8 mouse cellular contexts compared by ENCODE assay signal in the genomic region with DNA sequence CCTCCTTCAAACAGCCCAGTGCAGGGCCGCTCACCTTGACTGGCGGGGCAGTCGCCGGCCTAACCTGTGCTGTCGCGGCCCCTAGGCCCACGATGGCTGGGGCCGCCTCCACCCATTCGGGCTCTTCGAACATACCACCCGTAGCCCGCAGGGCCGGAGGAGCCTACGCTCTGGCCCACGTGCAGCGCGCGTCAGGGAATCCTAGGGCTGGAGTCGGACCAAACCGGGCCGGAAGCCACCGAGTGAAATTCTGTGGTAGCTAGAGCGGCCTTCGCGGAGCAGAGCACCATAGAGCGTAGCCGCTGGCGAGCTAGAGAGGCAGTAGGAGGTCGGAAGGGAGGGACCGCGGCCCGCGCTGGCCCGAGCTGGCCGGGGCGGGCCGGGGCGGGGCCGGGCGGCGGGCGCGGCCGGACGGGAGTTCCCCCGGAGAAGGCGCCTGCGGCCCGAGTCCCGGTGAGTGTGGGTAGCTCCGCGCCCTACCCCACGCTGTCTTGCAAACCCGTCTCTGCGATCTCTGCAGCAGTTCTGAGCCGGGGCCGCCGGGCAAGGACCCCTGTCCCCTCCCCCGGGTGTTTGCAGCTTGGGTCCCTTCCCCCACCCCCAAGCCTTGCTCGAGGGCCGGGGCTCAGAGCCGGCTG. TPM values are rescaled to one million over a fixed set of nuclear protein-coding genes. Genes with fewer than 3 reads are reported as not detected.
A peak's percentile ranks its signal among the peaks of the same experiment; 100 is the strongest.
DNase-seq lines count a peak whose midpoint lies in the region; ATAC-seq lines count a peak whose summit lies in the region.

Ilk (plus strand) TSS at position 329 of the 638 bp plus-strand sequence.

- DNase-seq in R1 (ENCODE audit: low read depth, low spot score) = peak; percentile 87
- peak; percentile 94 to 95 for DNase-seq in cerebellum, postnatal 25 days
- peak; percentile 91 to 93 for DNase-seq in frontal cortex, postnatal 36 days (ENCODE audit: low spot score in 2 of 2)
- peak; percentile 89 to 92 for DNase-seq in left cerebral cortex, adult 18-20 months (ENCODE audit: low spot score in 2 of 2)
- DNase-seq in right cerebral cortex, adult 18-20 months = peak; percentile 94
- peak; percentile 78 for DNase-seq in urinary bladder, postnatal 10 days (ENCODE audit: low spot score)

- H3K79me2 ChIP-seq in macrophage (ENCODE audit: inconsistent target) = peaks cover 57% of the 10 kb centered on the region

- H3K27me3 ChIP-seq in hindbrain, embryonic 15.5 days = no peaks in the 10 kb centered on the region

- peaks cover 44% of the 10 kb centered on the region for H3K36me3 ChIP-seq in hindbrain, embryonic 15.5 days
- H3K36me3 ChIP-seq in macrophage (ENCODE audit: inconsistent target) = peaks cover 41% of the 10 kb centered on the region

- no peaks in the 10 kb centered on the region for H3K9me3 ChIP-seq in hindbrain, embryonic 15.5 days

- peaks cover 35% of the 10 kb centered on the region for H3K4me1 ChIP-seq in hindbrain, embryonic 15.5 days (replicated peaks)

- WGBS in hindbrain, embryonic 15.5 days = under 1% methylated on average over 58 of the region's 62 CpGs
- under 1% methylated on average over 42 of the region's 62 CpGs for WGBS in macrophage (ENCODE audit: missing documents)

- peak within 1 kb of the TSS; percentile 89 for H3K4me2 ChIP-seq in hindbrain, embryonic 15.5 days

- H3K4me3 ChIP-seq in hindbrain, embryonic 15.5 days = peak within 1 kb of the TSS; percentile 73
- H3K4me3 ChIP-seq in macrophage (ENCODE audit: inconsistent target) = peak within 1 kb of the TSS; percentile 99

- H3K27ac ChIP-seq in hindbrain, embryonic 15.5 days (replicated peaks) = peak within 1 kb of the TSS; percentile 80
- H3K27ac ChIP-seq in macrophage = peak within 1 kb of the TSS; percentile 90

- ATAC-seq in hindbrain, embryonic 15.5 days (ENCODE audit: low FRiP score, low read depth) = peak; percentile 97

- H3K9ac ChIP-seq in hindbrain, embryonic 15.5 days = peak within 1 kb of the TSS; percentile 82

RNA-seq across cellular contexts. Expression of gene Ilk, which starts in this region (rescaled TPM):
- 199 and 201 TPM in 2 replicates for polyA plus RNA-seq in hindbrain, embryonic 15.5 days (2015; fragmentation: Nextera tagmentation; extraction: Ambion mirVana)
- total RNA-seq in left cerebral cortex, adult 18-20 months (2021) = 10 to 100 TPM; 68.9 to 74.6 TPM
- 100 to 1,000 TPM; 102 to 302 (median 169) TPM for total RNA-seq in macrophage (2018; cell fraction: chromatin; rRNA removed)
- 100 to 1,000 TPM in 15 of 26 experiments, 10 to 100 TPM in 11; 79.5 to 162 (median 115) TPM for total RNA-seq in macrophage (2018; cell fraction: cytosol; rRNA removed)
- total RNA-seq in macrophage (2018; cell fraction: nucleus; rRNA removed) = 100 to 1,000 TPM in 22 of 26 experiments, 10 to 100 TPM in 4; 77.3 to 262 (median 138) TPM
- 135 to 184 TPM (median 156 TPM) in 3 replicates for polyA plus RNA-seq in macrophage (2018)

Comparison
In these comparisons a context has a peak if more than half of its experiments do, and no peak if none do; other contexts are left out.
1. Peak in every context shown above with its lines: DNase-seq, ATAC-seq, H3K4me3 ChIP-seq and H3K27ac ChIP-seq.